Mouse (Mus musculus): ENCODE data around the gene Afap1l2.

DNA sequence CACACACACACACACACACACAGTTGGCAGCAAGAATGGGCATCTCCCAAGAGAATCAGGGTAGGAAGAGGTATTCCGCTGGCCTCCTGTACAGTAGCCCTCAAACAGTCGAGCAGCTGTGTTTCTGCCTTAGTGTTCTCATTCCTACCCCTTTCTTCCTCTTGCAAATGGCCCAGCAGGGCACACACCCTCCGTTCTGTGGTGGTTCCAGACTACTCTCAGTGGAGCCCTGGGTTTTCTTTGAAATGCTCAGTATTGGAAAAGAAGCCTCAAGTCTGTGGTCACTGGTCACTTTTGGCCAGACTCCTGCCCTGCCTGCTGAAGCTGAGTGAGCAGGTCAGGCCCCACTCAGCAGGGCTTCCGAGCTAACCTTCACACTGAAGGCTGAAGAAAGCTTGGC, 1.6 kb upstream of the Afap1l2 start:
- TF ChIP-seq EP300 (IDR thresholded peaks at IDR 0.05) = no peak
- no peak for TF ChIP-seq CTCF (IDR thresholded peaks at IDR 0.05)

Measured in lung, postnatal 0 days (tissue).